8 mouse cellular contexts compared by ENCODE assay signal in the genomic region with DNA sequence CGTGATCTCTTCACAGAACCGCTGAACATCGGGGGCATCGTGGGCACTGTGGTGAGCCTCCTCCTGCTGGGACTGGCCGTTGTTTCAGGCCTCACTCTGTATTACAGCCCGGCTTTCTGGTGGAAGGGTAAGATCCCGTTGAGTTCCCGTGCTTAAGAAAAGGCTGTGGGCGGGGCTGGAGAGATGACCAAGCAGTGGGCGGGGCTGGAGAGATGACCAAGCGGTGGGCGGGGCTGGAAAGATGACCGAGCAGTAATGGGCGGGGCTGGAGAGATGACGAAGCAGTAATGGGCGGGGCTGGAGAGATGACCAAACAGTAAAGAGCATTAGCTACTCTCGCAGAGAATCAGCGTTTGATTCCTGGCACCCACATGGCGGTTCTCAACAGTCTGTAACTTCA. TPM values are rescaled to one million over a fixed set of nuclear protein-coding genes. Genes with fewer than 3 reads are reported as not detected.
DNase-seq lines count a peak whose midpoint lies in the region; ATAC-seq and TF ChIP-seq lines count a peak whose summit lies in the region.

No protein-coding gene starts in this region.

- no peak overlapping the region for H3K27ac ChIP-seq in liver, embryonic 14.5 days
- no peak overlapping the region for H3K27ac ChIP-seq in neural tube, embryonic 11.5 days (ENCODE audit: low read depth, low read length)

- WGBS in liver, embryonic 14.5 days (ENCODE audit: insufficient replicate concordance) = 37% methylated on average over 19 of the region's 19 CpGs
- WGBS in neural tube, embryonic 11.5 days = 26% methylated on average over 19 of the region's 19 CpGs

- no peaks in the 10 kb centered on the region for H3K27me3 ChIP-seq in liver, embryonic 14.5 days (ENCODE audit: control insufficient read depth, insufficient read depth, low read length)
- no peaks in the 10 kb centered on the region for H3K27me3 ChIP-seq in neural tube, embryonic 11.5 days (ENCODE audit: control insufficient read depth, insufficient read depth, low read length)

- H3K4me2 ChIP-seq in liver, embryonic 14.5 days (ENCODE audit: low read depth) = no peak overlapping the region; the same call in 1 of the 2 replicates
- no peak overlapping the region for H3K4me2 ChIP-seq in neural tube, embryonic 11.5 days (ENCODE audit: low read depth)

- H3K9ac ChIP-seq in liver, embryonic 14.5 days (replicated peaks) = no peak overlapping the region
- no peak overlapping the region for H3K9ac ChIP-seq in neural tube, embryonic 11.5 days (ENCODE audit: low read length)

- no peaks in the 10 kb centered on the region; a peak in 1 of 4 replicates for H3K4me1 ChIP-seq in liver, embryonic 14.5 days (replicated peaks; ENCODE audit: control insufficient read depth in 2 of 2, insufficient read depth in 2 of 2, low read length in 1 of 2)
- no peaks in the 10 kb centered on the region for H3K4me1 ChIP-seq in neural tube, embryonic 11.5 days (ENCODE audit: control insufficient read depth, insufficient read depth, low read length)

- H3K4me3 ChIP-seq in liver, embryonic 14.5 days (ENCODE audit: insufficient read depth in 1 of 2, low read depth in 2 of 2, low read length in 2 of 2) = no peak overlapping the region
- no peak overlapping the region for H3K4me3 ChIP-seq in neural tube, embryonic 11.5 days (ENCODE audit: low read depth, low read length)

- peak; percentile 60; the same call in 1 of the 2 replicates for ATAC-seq in liver, embryonic 14.5 days (ENCODE audit: insufficient read depth)
- ATAC-seq in neural tube, embryonic 11.5 days (ENCODE audit: insufficient read depth, low FRiP score, low TSS enrichment) = no peak

- TF ChIP-seq EP300 in liver, embryonic 14.5 days (IDR thresholded peaks at IDR 0.05; ENCODE audit: low read depth) = no peak

- peak; percentile 66 to 77 for DNase-seq in left cerebral cortex, postnatal 14 days (ENCODE audit: low spot score in 2 of 2)
- no peak for DNase-seq in left cerebral cortex, postnatal 36 days (ENCODE audit: low spot score in 2 of 2)
- peak; percentile 39 to 54 for DNase-seq in cerebellum, postnatal 36 days
- peak; percentile 74 for DNase-seq in gastrocnemius, postnatal 14 days
- DNase-seq in kidney, adult 18-20 months = peak; percentile 53
- peak; percentile 61 to 67 (median 64) for DNase-seq in liver, embryonic 14.5 days (ENCODE audit: low read depth in 3 of 3, low spot score in 3 of 3)
- peak; percentile 80 for DNase-seq in neural tube, embryonic 11.5 days (ENCODE audit: low spot score)
- no peak for DNase-seq in thymus, adult 18-20 months

- no peak for TF ChIP-seq CTCF in liver, embryonic 14.5 days (IDR thresholded peaks at IDR 0.05; ENCODE audit: low read depth)

- H3K9me3 ChIP-seq in liver, embryonic 14.5 days (ENCODE audit: control insufficient read depth, low read length) = no peaks in the 10 kb centered on the region
- peaks cover 3% of the 10 kb centered on the region; the same call in 1 of the 2 replicates for H3K9me3 ChIP-seq in neural tube, embryonic 11.5 days (ENCODE audit: control insufficient read depth, low read length)

- H3K36me3 ChIP-seq in liver, embryonic 14.5 days (replicated peaks; ENCODE audit: control insufficient read depth, insufficient read depth, low read depth) = no peaks in the 10 kb centered on the region
- no peaks in the 10 kb centered on the region for H3K36me3 ChIP-seq in neural tube, embryonic 11.5 days (ENCODE audit: control insufficient read depth, insufficient read depth, low read length)

- intact Hi-C loops in left cerebral cortex, postnatal 14 days (cut with DNase I) = no loop called here
- intact Hi-C loops in left cerebral cortex, postnatal 36 days (cut with DNase I) = no loop called here
- intact Hi-C loops in gastrocnemius, postnatal 14 days (cut with DNase I; ENCODE audit: low total_unique reads) = no loop called here

RNA-seq across cellular contexts. Expression of gene Wsb2, which starts 8.8 kb away (rescaled TPM):
- 100 to 1,000 TPM; 387 to 415 TPM for total RNA-seq in left cerebral cortex, postnatal 14 days (2021)
- total RNA-seq in left cerebral cortex, postnatal 36 days (2021) = 100 to 1,000 TPM; 294 to 334 TPM
- total RNA-seq in gastrocnemius, postnatal 14 days (2021) = 10 to 100 TPM; 70.6 to 76.4 TPM
- polyA plus RNA-seq in liver, embryonic 14.5 days (2012; rRNA removed) = 13.9 and 14.1 TPM in 2 replicates
- polyA plus RNA-seq in liver, embryonic 14.5 days (2014; fragmentation: Nextera tagmentation; extraction: Ambion mirVana) = 15.3 and 18.5 TPM in 2 replicates
- polyA plus RNA-seq in neural tube, embryonic 11.5 days (2014; fragmentation: Nextera tagmentation; extraction: Ambion mirVana) = 92.2 and 99.2 TPM in 2 replicates

RNA-seq across cellular contexts. Expression of gene Vsig10, which starts 29.4 kb away (rescaled TPM):
- 1 to 10 TPM; 2.9 to 3.0 TPM for total RNA-seq in left cerebral cortex, postnatal 14 days (2021)
- 1 to 10 TPM; 2.7 to 2.9 TPM for total RNA-seq in left cerebral cortex, postnatal 36 days (2021)
- total RNA-seq in gastrocnemius, postnatal 14 days (2021) = 1 to 10 TPM; 6.0 to 8.8 TPM
- 0.84 and 1.2 TPM in 2 replicates for polyA plus RNA-seq in liver, embryonic 14.5 days (2012; rRNA removed)
- 0.60 and 1.5 TPM in 2 replicates for polyA plus RNA-seq in liver, embryonic 14.5 days (2014; fragmentation: Nextera tagmentation; extraction: Ambion mirVana)
- 1.4 and 2.0 TPM in 2 replicates for polyA plus RNA-seq in neural tube, embryonic 11.5 days (2014; fragmentation: Nextera tagmentation; extraction: Ambion mirVana)

RNA-seq across cellular contexts. Expression of gene Rfc5, which starts 40.6 kb away (rescaled TPM):
- 10 to 100 TPM; 20.2 to 25.5 TPM for total RNA-seq in left cerebral cortex, postnatal 14 days (2021)
- total RNA-seq in left cerebral cortex, postnatal 36 days (2021) = 10 to 100 TPM; 16.8 to 18.0 TPM
- 1 to 10 TPM; 2.8 to 4.3 TPM for total RNA-seq in gastrocnemius, postnatal 14 days (2021)
- polyA plus RNA-seq in liver, embryonic 14.5 days (2012; rRNA removed) = 17.8 and 24.1 TPM in 2 replicates
- 52.2 and 58.0 TPM in 2 replicates for polyA plus RNA-seq in liver, embryonic 14.5 days (2014; fragmentation: Nextera tagmentation; extraction: Ambion mirVana)
- 84.9 and 90.2 TPM in 2 replicates for polyA plus RNA-seq in neural tube, embryonic 11.5 days (2014; fragmentation: Nextera tagmentation; extraction: Ambion mirVana)

Comparison
In these comparisons a context has a peak if more than half of its experiments do, and no peak if none do; other contexts are left out.
1. DNase-seq: peak in left cerebral cortex, postnatal 14 days (2 of 2), cerebellum, postnatal 36 days (2 of 2), gastrocnemius, postnatal 14 days (single experiment), kidney, adult 18-20 months (single experiment), liver, embryonic 14.5 days (3 of 3) and neural tube, embryonic 11.5 days (single experiment); none in left cerebral cortex, postnatal 36 days (0 of 2) and thymus, adult 18-20 months (0 of 2).